Mouse (Mus musculus) forebrain, embryonic 12.5 days (tissue): ENCODE results near the gene Mvb12b. TPM values are rescaled to one million over a fixed set of nuclear protein-coding genes. Genes with fewer than 3 reads are reported as not detected.

ENCODE experiments used
- ATAC-seq: fragments of 200-750 bp; cut with Nextera tagmentation; 2 replicates; pipeline ENCODE4 v1.8.0; 2017; ENCODE audit warnings: moderate TSS enrichment; ENCODE audit not compliant: low FRiP score
- H3K27ac ChIP-seq: fragments of 300-500 bp; sonication (generic); 2 replicates; pipeline ENCODE4 v1.5.1; 2016; ENCODE audit warnings: mild to moderate bottlenecking
- H3K27me3 ChIP-seq: fragments of 300-500 bp; sonication (generic); 2 replicates; pipeline ENCODE4 v1.6.1; 2016; ENCODE audit warnings: mild to moderate bottlenecking
- H3K36me3 ChIP-seq: fragments of 300-500 bp; sonication (generic); replicated peaks from 2 replicates; pipeline ENCODE4 v1.6.1; 2016; ENCODE audit warnings: mild to moderate bottlenecking
- H3K4me1 ChIP-seq: fragments of 300-500 bp; sonication (generic); 2 replicates; pipeline ENCODE4 v1.6.1; 2016
- H3K4me2 ChIP-seq: fragments of 300-500 bp; sonication (generic); 2 replicates; pipeline ENCODE4 v1.6.1; 2016; ENCODE audit warnings: mild to moderate bottlenecking, moderate library complexity
- H3K4me3 ChIP-seq: fragments of 300-500 bp; sonication (generic); replicated peaks from 2 replicates; pipeline ENCODE4 v1.5.1; 2016; ENCODE audit warnings: mild to moderate bottlenecking
- H3K9ac ChIP-seq: fragments of 300-500 bp; sonication (generic); 2 replicates; pipeline ENCODE4 v1.6.1; 2016; ENCODE audit warnings: mild to moderate bottlenecking
- H3K9me3 ChIP-seq: fragments of 300-500 bp; sonication (generic); 2 replicates; pipeline ENCODE4 v1.6.1; 2016
- WGBS: fragments of 180-500 bp; shearing (Covaris S2); methylation state at CpG from one replicate; pipeline ENCODE4 v1.1.7; 2016; 5-methylcytosine and 5-hydroxymethylcytosine counted together
- polyA plus RNA-seq: library from polyadenylated mRNA; unstranded; fragments of >200 nt; fragmentation: Nextera tagmentation; extraction: Ambion mirVana; gene quantifications from 2 replicates; pipeline ENCODE4 v1.2.1, GENCODE M21; 2016

Mvb12b gene
- polyA plus RNA-seq, 1 experiment from 2014 or later, result 51.5 TPM

DNA sequence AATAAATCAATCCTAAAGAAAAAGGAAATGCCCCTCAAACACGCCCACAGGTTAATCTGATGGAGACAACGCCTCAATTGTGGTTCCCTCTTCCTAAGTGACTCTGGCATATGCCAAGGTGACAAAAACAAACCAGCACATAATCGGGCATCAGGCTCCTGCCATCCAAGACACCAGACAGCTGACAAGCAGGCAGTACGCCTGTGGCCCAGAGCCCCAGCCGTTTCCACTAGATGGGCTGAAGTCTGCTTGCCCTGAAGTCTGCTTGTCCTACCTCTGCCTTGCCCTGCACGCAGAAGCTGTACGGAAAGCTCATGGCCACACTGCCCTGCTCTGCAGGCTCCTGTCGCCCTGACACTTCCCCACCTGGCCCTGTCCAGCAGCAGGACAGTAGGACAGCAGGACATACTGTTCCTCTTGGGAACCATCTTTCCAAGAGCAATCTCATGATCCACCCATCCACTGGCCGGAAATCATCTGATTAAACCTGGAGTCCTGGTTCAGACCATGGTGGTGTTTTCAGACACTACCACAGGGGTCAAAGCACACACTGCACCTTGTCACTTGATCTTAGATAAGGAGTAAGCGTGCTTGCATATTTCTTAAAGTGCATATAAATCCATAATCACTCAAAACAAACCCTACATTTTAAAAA is 17.9 kb downstream of the Mvb12b start:
- no peaks in the 10 kb centered on the region for H3K27me3 ChIP-seq
- peaks cover 39% of the 10 kb centered on the region for H3K36me3 ChIP-seq
- 0 out of 2 replicates have a peak, but pooled peaks cover 7% of the 10 kb centered on the region for H3K9me3 ChIP-seq
- H3K27ac ChIP-seq, result no peak overlapping the region
- ATAC-seq, result no peak
- no peak overlapping the region for H3K4me3 ChIP-seq
- H3K4me2 ChIP-seq, result no peak overlapping the region
- H3K4me1 ChIP-seq, result peaks cover 12% of the 10 kb centered on the region
- no peak overlapping the region for H3K9ac ChIP-seq
- WGBS, result 84% methylated on average over 10 of the region's 10 CpGs

DNA sequence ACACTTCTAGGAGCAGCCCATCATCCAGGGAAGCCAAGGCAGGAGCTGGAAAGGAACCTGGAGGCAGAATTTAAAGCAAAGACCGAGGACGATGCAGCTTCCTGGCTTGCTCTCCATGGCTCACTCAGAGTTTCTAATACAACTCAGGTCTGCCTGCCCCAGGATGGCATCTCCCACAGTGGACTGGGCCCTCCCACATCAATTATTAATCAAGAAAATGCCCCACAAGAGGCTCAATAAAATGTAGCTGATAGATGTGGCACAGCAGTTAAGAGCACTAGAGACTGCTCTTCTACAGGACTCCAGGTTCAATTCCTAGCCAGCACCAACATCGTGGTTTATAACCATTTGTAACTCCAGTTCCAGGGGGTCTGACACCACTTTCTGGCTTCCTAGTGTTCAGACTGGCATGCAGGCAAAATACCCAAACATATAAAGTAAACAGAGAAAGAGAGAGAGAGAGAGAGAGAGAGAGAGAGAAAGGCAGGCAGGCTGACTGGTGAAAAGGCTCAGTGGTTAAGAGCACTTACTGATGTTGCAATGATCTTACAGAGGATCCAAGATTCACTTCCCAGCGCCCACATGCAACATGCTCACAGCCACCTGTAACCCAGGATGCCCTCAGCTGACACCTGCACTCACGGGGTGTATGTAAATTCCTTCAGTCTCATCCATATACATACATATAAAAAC is 18.6 kb downstream of the Mvb12b start:
- H3K4me1 ChIP-seq, result peaks cover 10% of the 10 kb centered on the region
- H3K9me3 ChIP-seq, result 0 out of 2 replicates have a peak, but pooled peaks cover 7% of the 10 kb centered on the region
- H3K9ac ChIP-seq, result no peak overlapping the region
- H3K27me3 ChIP-seq, result no peaks in the 10 kb centered on the region
- no peak overlapping the region for H3K4me2 ChIP-seq
- no peak overlapping the region for H3K4me3 ChIP-seq
- H3K27ac ChIP-seq, result no peak overlapping the region
- peaks cover 36% of the 10 kb centered on the region for H3K36me3 ChIP-seq
- 86% methylated on average over 5 of the region's 5 CpGs for WGBS
- ATAC-seq, result no peak

DNA sequence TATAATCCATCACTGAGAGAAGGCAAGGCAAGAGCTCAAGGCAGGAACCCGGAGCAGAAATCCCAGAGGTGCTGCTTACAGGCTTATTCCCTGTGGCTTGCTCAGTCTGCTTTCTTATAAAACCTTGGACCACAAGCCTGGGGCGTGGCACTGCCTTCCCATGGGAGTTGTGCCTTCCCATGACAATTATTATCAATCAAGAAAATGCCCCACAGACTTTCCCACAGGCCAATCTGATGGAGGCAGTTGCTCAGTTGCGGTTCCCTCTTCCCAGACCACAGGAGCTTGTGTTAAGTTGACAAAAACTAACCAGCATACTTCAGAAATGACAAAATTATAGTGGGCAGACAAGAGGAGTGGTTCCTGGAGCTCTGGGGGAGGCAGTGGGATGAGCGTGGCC is 19.4 kb downstream of the Mvb12b start:
- WGBS, result 89% methylated on average over 4 of the region's 4 CpGs
- H3K4me1 ChIP-seq, result peaks cover 10% of the 10 kb centered on the region
- no peaks in the 10 kb centered on the region for H3K27me3 ChIP-seq

DNA sequence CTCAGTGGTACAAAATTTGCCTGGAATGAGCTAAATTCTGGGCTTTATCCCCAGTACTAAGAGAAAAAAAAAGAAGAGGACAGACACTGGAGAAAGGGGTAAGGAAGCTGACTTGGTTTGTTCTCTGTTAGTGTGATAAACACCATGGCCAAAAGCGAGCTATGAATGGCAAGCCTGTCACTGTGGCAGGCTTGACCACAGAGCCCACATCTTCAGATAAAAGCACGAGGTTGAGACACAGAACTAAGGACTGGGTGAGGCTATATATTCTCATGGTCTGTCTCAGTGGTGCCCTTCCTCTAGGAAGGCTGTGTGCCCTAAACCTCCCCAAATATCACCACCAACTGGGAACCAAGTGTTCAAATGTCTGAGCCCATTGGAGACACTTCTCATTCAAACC is 31.0 kb downstream of the Mvb12b start:
- peaks cover 23% of the 10 kb centered on the region for H3K4me1 ChIP-seq
- no peak overlapping the region for H3K4me2 ChIP-seq
- 65% methylated on average over 2 of the region's 2 CpGs for WGBS
- H3K27me3 ChIP-seq, result no peaks in the 10 kb centered on the region
- H3K36me3 ChIP-seq, result 0 out of 2 replicates have a peak, but pooled peaks cover 3% of the 10 kb centered on the region
- H3K27ac ChIP-seq, result no peak overlapping the region
- no peak overlapping the region for H3K4me3 ChIP-seq
- H3K9me3 ChIP-seq, result no peaks in the 10 kb centered on the region
- no peak overlapping the region for H3K9ac ChIP-seq
- no peak for ATAC-seq

More for the DNA sequence above, 19.4 kb downstream of the Mvb12b start:
- Histone ChIP-seq H3K36me3 (peaks cover 27% of the 10 kb centered on the region), H3K4me3 (no peak overlapping the region), H3K27ac (no peak overlapping the region), H3K9me3 (0 out of 2 replicates have a peak, but pooled peaks cover 7% of the 10 kb centered on the region), H3K4me2 (no peak overlapping the region), H3K9ac (no peak overlapping the region)
- no peak for ATAC-seq

DNA sequence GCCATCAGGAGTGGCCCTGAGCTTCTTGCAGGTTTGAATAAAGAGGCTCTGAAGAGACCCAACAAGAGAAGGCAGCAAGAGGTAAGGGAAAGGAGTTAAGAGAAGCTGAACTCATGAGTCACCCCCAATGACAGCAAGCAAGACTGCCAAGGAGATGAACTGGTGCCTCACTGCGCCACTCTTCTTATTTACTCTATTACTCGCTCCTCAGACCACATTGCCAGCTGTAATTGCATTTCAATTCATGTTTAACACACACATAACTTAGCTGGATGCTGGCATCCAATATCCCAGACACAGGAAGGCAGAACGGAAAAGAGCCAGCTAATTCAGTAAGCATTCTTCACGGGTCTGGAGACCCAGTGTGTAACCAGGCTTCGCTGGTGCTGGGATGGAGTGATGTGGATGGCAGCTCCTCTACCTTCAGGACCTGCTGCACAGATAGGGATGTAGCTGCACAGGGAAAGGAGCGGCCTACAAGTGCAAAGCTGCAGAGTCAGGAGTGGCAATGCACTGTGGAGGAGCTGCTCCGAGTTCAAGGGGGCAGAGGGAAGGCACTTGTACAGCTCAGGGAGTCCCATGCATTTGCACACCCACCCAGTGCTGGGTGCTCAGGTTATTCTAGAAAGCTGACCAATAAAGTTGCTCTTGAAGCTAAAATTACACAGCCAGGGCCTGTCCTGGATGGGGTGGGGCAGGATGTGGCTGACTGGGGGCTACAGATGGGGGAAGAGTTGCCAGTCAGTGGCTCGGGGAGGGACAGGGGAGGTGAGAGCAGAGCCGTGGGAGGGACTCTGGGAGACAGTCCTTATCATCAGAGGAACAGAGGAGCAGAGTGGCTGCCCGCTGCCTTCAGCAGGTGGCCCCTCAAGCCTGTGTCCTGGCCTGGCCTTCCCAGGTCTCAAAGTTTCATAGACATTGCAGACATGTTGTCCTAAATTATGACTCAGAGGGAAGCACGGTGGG is 34.5 kb downstream of the Mvb12b start:
- H3K4me2 ChIP-seq, result no peak overlapping the region
- WGBS, result 88% methylated on average over 11 of the region's 11 CpGs
- no peak overlapping the region for H3K9ac ChIP-seq
- H3K4me1 ChIP-seq, result peaks cover 20% of the 10 kb centered on the region
- H3K36me3 ChIP-seq, result peaks cover 7% of the 10 kb centered on the region; the same call in 1 of the 2 replicates
- H3K4me3 ChIP-seq, result no peak overlapping the region
- no peaks in the 10 kb centered on the region for H3K27me3 ChIP-seq
- H3K9me3 ChIP-seq, result no peaks in the 10 kb centered on the region
- H3K27ac ChIP-seq, result no peak overlapping the region
- no peak for ATAC-seq

DNA sequence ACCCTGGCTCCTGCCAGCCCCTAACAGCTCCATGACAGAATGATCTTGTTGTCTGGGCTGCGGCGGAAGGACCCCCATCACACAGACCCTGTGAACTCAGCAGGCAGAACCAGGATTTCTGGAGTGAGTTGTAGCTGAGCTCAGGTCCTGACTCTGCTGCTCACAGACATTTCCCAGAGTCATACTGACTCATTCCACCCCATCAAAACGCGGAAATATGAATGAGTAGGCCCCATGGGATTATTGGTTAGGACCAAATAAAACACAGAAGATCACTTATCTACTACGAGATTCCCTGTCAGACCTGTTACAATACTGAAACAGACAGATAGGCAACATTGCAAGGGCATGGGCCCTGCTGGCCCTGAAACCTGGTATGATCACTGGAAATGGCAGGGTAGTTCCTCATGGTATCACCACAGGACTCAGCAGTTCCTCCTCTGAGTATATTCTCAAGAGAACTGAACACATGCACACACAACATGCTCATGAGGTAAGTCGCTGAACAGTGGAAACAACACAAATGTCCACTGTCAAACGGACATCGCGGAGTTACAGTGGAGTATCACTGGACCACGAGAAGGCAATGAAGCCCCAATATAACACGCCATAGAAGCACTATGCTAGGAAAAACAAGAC is 40.4 kb downstream of the Mvb12b start:
- Histone ChIP-seq H3K9me3 (no peaks in the 10 kb centered on the region), H3K4me2 (no peak overlapping the region), H3K4me3 (no peak overlapping the region), H3K27ac (peak overlapping the region; percentile 50), H3K4me1 (peaks cover 21% of the 10 kb centered on the region), H3K9ac (no peak overlapping the region), H3K36me3 (peaks cover 14% of the 10 kb centered on the region; the same call in 1 of the 2 replicates), H3K27me3 (no peaks in the 10 kb centered on the region)
- 87% methylated on average over 11 of the region's 11 CpGs for WGBS
- no peak for ATAC-seq

DNA sequence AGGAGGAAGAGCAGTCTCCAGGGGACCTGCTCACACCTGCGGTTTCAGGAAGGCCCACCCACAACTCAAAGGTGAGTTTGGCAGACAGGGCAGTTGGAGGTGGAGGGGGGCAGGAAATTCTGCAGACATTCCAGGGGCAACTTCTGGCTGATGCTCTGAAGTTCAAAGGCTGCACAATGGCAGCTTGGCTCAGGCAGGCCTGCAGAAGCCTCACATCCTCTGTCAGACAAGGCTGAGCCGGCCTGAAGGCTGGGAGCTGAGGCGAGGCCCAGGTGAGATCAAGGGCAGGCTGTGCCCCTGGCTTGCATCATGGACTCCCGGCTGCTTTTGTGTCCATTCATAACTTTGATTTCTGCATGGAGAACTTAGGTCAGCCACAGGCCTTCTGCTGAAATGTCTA is 41.1 kb downstream of the Mvb12b start:
- 66% methylated on average over 4 of the region's 4 CpGs for WGBS
- Histone ChIP-seq H3K4me3 (no peak overlapping the region), H3K9ac (no peak overlapping the region), H3K27me3 (no peaks in the 10 kb centered on the region), H3K9me3 (no peaks in the 10 kb centered on the region), H3K36me3 (peaks cover 14% of the 10 kb centered on the region; the same call in 1 of the 2 replicates), H3K27ac (peak overlapping the region; percentile 50), H3K4me2 (no peak overlapping the region), H3K4me1 (peaks cover 21% of the 10 kb centered on the region)
- no peak for ATAC-seq

DNA sequence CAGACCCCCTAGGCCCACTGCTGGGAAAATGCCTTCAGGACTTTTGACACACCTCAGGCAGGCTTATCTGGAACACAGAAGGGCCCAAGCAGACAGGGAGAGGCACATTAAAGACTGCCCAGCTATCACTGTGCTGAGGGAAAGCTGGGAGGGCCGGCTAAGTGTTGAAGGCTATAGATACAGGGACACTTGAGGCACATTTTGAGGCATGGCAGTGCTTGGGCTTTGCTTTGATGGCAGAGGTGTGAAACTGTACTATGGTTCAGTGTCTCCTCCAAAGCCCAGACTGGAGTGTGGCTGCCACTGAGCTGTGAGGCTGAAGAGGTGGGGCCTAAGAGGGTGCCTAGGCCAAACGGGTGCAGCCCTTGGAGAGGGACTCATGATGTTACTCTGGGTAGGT is 44.1 kb downstream of the Mvb12b start:
- H3K9ac ChIP-seq, result no peak overlapping the region
- H3K4me3 ChIP-seq, result no peak overlapping the region
- WGBS, result 74% methylated on average over 2 of the region's 2 CpGs
- no peak for ATAC-seq
- H3K27ac ChIP-seq, result no peak overlapping the region
- peaks cover 38% of the 10 kb centered on the region for H3K4me1 ChIP-seq
- no peaks in the 10 kb centered on the region for H3K9me3 ChIP-seq
- peaks cover 10% of the 10 kb centered on the region; the same call in 1 of the 2 replicates for H3K36me3 ChIP-seq
- H3K4me2 ChIP-seq, result no peak overlapping the region
- H3K27me3 ChIP-seq, result no peaks in the 10 kb centered on the region

DNA sequence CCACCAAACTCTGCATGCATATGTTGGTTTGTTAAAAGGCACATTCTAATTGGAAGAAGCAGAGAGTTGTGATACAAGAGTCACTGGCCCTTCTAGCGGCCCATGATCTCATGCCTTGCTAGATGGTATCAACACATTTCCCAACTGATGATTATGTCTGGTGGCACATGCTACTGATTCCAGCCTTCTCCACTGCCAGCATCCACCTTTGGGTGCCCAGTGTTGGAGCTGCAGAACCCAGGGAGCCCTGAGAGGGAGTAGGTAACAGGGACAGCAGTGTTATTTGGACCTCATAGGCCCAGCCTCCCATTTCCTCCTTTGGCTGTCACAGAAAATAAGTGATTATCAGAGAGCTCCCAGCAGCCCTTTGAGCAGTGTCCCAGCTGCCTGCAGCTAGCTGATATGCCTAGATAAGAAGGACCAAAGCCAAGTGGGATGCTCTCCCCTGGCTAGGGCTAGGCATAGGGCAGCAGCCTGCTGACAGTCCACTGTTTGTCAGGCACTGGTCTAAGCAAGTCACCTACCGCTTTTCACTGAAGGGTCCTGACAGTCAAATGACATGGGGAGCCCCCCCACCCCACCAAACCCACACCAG is 44.7 kb downstream of the Mvb12b start:
- no peak overlapping the region for H3K4me2 ChIP-seq
- ATAC-seq, result no peak
- H3K27ac ChIP-seq, result 0 out of 2 replicates have a peak overlapping the region, but pooled peaks have one; percentile 15
- H3K4me1 ChIP-seq, result peaks cover 42% of the 10 kb centered on the region
- no peaks in the 10 kb centered on the region for H3K27me3 ChIP-seq
- no peak overlapping the region for H3K4me3 ChIP-seq
- no peak overlapping the region for H3K9ac ChIP-seq
- peaks cover 12% of the 10 kb centered on the region for H3K36me3 ChIP-seq
- H3K9me3 ChIP-seq, result no peaks in the 10 kb centered on the region
- WGBS, result 84% methylated on average over 2 of the region's 2 CpGs

DNA sequence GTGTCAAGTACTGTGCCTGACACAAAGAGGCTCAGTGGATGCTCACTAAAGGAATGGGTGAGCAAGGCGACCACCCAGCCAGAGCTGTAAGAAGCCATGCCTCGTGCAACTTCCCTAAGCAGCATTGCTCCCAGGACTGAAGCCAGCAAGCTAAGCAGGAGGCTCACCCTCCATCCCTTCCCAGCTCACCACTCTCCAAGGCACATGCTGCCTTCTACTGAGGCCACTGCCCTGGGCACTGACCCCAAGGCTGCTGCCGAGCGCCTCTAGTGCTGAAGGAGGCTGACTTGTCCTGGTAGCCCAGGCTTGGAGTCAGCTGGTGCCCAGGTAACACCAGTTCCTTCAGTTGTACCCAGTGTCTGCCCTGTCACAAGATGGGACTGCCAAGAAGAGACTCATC is 45.8 kb downstream of the Mvb12b start:
- no peak overlapping the region for H3K27ac ChIP-seq
- peaks cover 41% of the 10 kb centered on the region for H3K4me1 ChIP-seq
- ATAC-seq, result no peak
- H3K4me3 ChIP-seq, result no peak overlapping the region
- no peak overlapping the region for H3K4me2 ChIP-seq
- no peaks in the 10 kb centered on the region for H3K27me3 ChIP-seq
- peaks cover 15% of the 10 kb centered on the region for H3K36me3 ChIP-seq
- no peak overlapping the region for H3K9ac ChIP-seq
- 88% methylated on average over 4 of the region's 4 CpGs for WGBS
- no peaks in the 10 kb centered on the region for H3K9me3 ChIP-seq

DNA sequence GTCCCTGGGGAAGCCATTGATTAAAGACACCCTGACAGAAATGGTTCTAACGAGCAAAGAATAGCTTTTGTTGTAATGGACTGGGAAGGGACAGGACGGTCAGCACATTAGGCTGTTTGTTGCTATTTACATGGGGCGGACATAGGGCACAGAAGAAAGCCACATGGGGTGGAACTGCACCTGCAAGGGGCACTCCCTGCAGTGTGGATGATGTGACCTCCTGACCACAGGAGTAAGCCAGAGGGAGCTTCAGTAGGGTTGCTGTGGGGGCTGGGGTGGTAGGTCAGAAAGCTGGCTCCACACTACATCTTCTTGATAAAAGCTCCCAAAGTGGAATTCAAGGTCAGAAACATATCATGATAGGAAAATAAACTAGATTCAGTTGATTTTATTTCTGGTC is 47.3 kb downstream of the Mvb12b start:
- ATAC-seq, result no peak
- H3K4me1 ChIP-seq, result peaks cover 41% of the 10 kb centered on the region
- WGBS, result 42% methylated on average over 3 of the region's 3 CpGs
- H3K4me3 ChIP-seq, result no peak overlapping the region
- no peaks in the 10 kb centered on the region for H3K9me3 ChIP-seq
- H3K4me2 ChIP-seq, result no peak overlapping the region
- H3K27ac ChIP-seq, result no peak overlapping the region
- no peak overlapping the region for H3K9ac ChIP-seq
- peaks cover 15% of the 10 kb centered on the region for H3K36me3 ChIP-seq
- H3K27me3 ChIP-seq, result no peaks in the 10 kb centered on the region
